In the genomic region with DNA sequence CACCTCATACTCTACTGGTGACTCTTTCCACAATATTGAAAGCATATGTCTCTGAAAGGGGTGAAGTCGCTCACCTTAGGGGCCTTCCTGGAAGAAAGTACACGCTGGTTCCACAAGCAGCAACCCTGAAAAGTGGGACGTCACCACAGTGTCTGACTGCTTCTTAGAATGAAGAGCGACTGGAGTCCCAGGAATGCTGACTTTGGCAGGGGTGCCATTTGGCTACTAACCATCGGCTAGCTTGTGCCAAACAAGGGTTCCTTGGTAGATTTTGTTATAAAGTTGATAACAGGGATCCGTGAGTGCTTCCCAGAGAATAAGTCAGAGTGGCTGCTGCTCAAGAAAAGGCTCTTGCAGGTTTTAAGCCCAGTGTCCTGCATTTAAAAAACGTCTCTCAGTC, we compare ENCODE assay signal across 11 mouse cellular contexts. TPM values are rescaled to one million over a fixed set of nuclear protein-coding genes. Genes with fewer than 3 reads are reported as not detected.
DNase-seq lines count a peak whose midpoint lies in the region; TF ChIP-seq lines count a peak whose summit lies in the region.
"Had no signal": no experiment of that assay in that cellular context is flagged by ENCODE, and none has a peak within 500 bp of the region (broad histone marks: within the 10 kb centered on the region; RNA-seq: fewer than 3 reads in every experiment).

No protein-coding gene starts in this region.

- peak overlapping the region; percentile 26; the same call in 1 of the 2 replicates for H3K27ac ChIP-seq in brown adipose tissue, adult 24 weeks (replicated peaks; ENCODE audit: low read depth, low read length)
- H3K27ac ChIP-seq in heart, adult 2 months: no peak overlapping the region; the same call in 1 of the 2 replicates
- H3K27ac ChIP-seq in limb, embryonic 10.5 days: peak overlapping the region; percentile 79
- H3K27ac ChIP-seq: embryonic facial prominence, embryonic 15.5 days had no signal

- peaks cover 18% of the 10 kb centered on the region; the same call in 1 of the 2 replicates for H3K4me1 ChIP-seq in brown adipose tissue, adult 24 weeks (ENCODE audit: control insufficient read depth, insufficient read depth, insufficient read length, low read length)
- H3K4me1 ChIP-seq in heart, adult 2 months (ENCODE audit: control insufficient read depth, insufficient read depth, low read length): peaks cover 12% of the 10 kb centered on the region
- H3K4me1 ChIP-seq in limb, embryonic 10.5 days: peaks cover 99% of the 10 kb centered on the region

- no peak for TF ChIP-seq EP300 in heart, adult 2 months (IDR thresholded peaks at IDR 0.05; ENCODE audit: insufficient read depth, low read depth, low read length)

- peak; percentile 9 for DNase-seq in left cerebral cortex, postnatal 4 days
- no peak for DNase-seq in left cerebral cortex, adult 11 months (ENCODE audit: low spot score)
- peak; percentile 66 to 72 for DNase-seq in heart, adult 2 months
- DNase-seq in limb, embryonic 10.5 days (ENCODE audit: low spot score): no peak
- DNase-seq in layer of hippocampus, postnatal 36 days: no peak
- no peak for DNase-seq in cerebellum, postnatal 25 days
- DNase-seq: thymus, postnatal 36 days had no signal

- TF ChIP-seq POLR2A in heart, adult 2 months (IDR thresholded peaks at IDR 0.05; ENCODE audit: insufficient read depth, low read depth, low read length): no peak

- H3K79me2 ChIP-seq in heart, adult 2 months (replicated peaks; ENCODE audit: control insufficient read depth, insufficient read depth, low read length): no peaks in the 10 kb centered on the region

- H3K9ac ChIP-seq in heart, adult 2 months (ENCODE audit: low read depth, low read length): peak overlapping the region; percentile 29; the same call in 1 of the 2 replicates
- H3K9ac ChIP-seq: embryonic facial prominence, embryonic 15.5 days had no signal

- H3K36me3 ChIP-seq in heart, adult 2 months (ENCODE audit: control insufficient read depth, insufficient read depth, low read length): peaks cover 3% of the 10 kb centered on the region
- no peaks in the 10 kb centered on the region for H3K36me3 ChIP-seq in limb, embryonic 10.5 days
- H3K36me3 ChIP-seq: embryonic facial prominence, embryonic 15.5 days had no signal

- intact Hi-C loops in left cerebral cortex, postnatal 4 days (cut with DNase I): no loop called here
- intact Hi-C loops in heart, adult 2 months (cut with DNase I): no loop called here

- 26% methylated on average over 7 of the region's 7 CpGs for WGBS in heart, adult 2 months
- WGBS in limb, embryonic 10.5 days: 32% methylated on average over 7 of the region's 7 CpGs

- H3K4me3 ChIP-seq in brown adipose tissue, adult 24 weeks (ENCODE audit: insufficient read depth, low read depth, low read length): no peak overlapping the region
- H3K4me3 ChIP-seq in heart, adult 2 months: no peak overlapping the region
- peak overlapping the region; percentile 24 for H3K4me3 ChIP-seq in limb, embryonic 10.5 days

- H3K9me3 ChIP-seq in limb, embryonic 10.5 days (replicated peaks): no peaks in the 10 kb centered on the region
- H3K9me3 ChIP-seq: embryonic facial prominence, embryonic 15.5 days had no signal

- no peak for TF ChIP-seq CTCF in heart, adult 2 months (IDR thresholded peaks at IDR 0.05)

- H3K27me3 ChIP-seq in heart, adult 2 months (ENCODE audit: control insufficient read depth, insufficient read depth, low read length): no peaks in the 10 kb centered on the region
- H3K27me3 ChIP-seq in limb, embryonic 10.5 days (ENCODE audit: low read depth, poor library complexity, severe bottlenecking): peaks cover 6% of the 10 kb centered on the region; the same call in 1 of the 2 replicates
- H3K27me3 ChIP-seq: embryonic facial prominence, embryonic 15.5 days had no signal

RNA-seq across cellular contexts. Expression of a gene that starts 4.8 kb away (rescaled TPM):
- 10 to 100 TPM; 14.5 to 14.7 TPM for total RNA-seq in left cerebral cortex, postnatal 4 days (2021)
- 39.0 and 47.2 TPM in 2 replicates for polyA plus RNA-seq in brown adipose tissue, adult 24 weeks (2012; ENCODE audit: insufficient read depth, insufficient read length, missing spikeins)
- 10 to 100 TPM; 11.7 to 15.7 TPM for total RNA-seq in heart, adult 2 months (2021)
- polyA plus RNA-seq in heart, adult 2 months (2012; rRNA removed): 16.9 and 19.8 TPM in 2 replicates
- 17.5 and 58.7 TPM in 2 replicates for polyA plus RNA-seq in limb, embryonic 10.5 days (2016; fragmentation: Nextera tagmentation; extraction: Ambion mirVana)
- total RNA-seq in layer of hippocampus, postnatal 36 days (2021): 1 to 10 TPM; 8.0 TPM
- total RNA-seq: granulocyte monocyte progenitor cell, adult 5-6 weeks; MEL had no signal

Comparison
In these comparisons a context has a peak if more than half of its experiments do, and no peak if none do; other contexts are left out.
1. DNase-seq: peak in left cerebral cortex, postnatal 4 days (single experiment) and heart, adult 2 months (2 of 2); none in left cerebral cortex, adult 11 months (single experiment), limb, embryonic 10.5 days (single experiment), layer of hippocampus, postnatal 36 days (0 of 2) and cerebellum, postnatal 25 days (0 of 2).